8 mouse cellular contexts compared by ENCODE assay signal in the genomic region with DNA sequence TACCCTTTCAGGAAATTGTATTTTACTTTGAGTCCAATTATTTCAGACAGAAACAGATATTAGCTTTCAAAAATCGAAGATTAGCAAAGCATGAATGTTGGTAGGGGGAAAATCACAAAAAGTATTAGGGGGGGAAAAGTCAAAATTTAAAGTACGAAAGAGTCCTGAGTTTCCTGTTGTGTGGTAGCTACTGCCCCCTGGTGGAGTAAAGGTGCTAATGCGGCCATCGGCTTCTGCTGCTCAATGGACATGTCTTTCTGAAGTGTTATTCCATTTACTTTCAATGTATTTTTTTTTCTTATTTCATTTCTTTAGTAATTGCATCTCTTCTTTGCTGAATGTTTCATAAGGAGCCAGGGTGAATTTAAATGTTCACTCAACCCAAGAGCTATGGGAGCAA.
A peak's percentile ranks its signal among the peaks of the same experiment; 100 is the strongest.
DNase-seq lines count a peak whose midpoint lies in the region; ATAC-seq and TF ChIP-seq lines count a peak whose summit lies in the region.

No protein-coding gene starts in this region.

- no peaks in the 10 kb centered on the region for H3K4me1 ChIP-seq in intestine, postnatal 0 days (replicated peaks; ENCODE audit: control insufficient read depth, insufficient read depth, low read length)
- no peaks in the 10 kb centered on the region for H3K4me1 ChIP-seq in intestine, embryonic 15.5 days (replicated peaks)
- no peaks in the 10 kb centered on the region for H3K4me1 ChIP-seq in testis, adult 2 months (ENCODE audit: control insufficient read depth, insufficient read depth, low read length)

- no peak overlapping the region for H3K4me2 ChIP-seq in intestine, postnatal 0 days (replicated peaks; ENCODE audit: low read depth)
- H3K4me2 ChIP-seq in intestine, embryonic 15.5 days (replicated peaks): no peak overlapping the region

- TF ChIP-seq POLR2A in testis, adult 2 months (IDR thresholded peaks at IDR 0.05; ENCODE audit: control insufficient read depth, low read depth, low read length): no peak

- H3K9ac ChIP-seq in intestine, postnatal 0 days (ENCODE audit: low read depth, low read length): no peak overlapping the region
- H3K9ac ChIP-seq in intestine, embryonic 15.5 days: no peak overlapping the region

- H3K4me3 ChIP-seq in intestine, postnatal 0 days (ENCODE audit: low read depth, low read length): no peak overlapping the region
- no peak overlapping the region for H3K4me3 ChIP-seq in intestine, embryonic 15.5 days (replicated peaks)
- H3K4me3 ChIP-seq in testis, adult 2 months (ENCODE audit: control insufficient read depth, low read depth, low read length): no peak overlapping the region

- WGBS in intestine, postnatal 0 days: 22% methylated on average over 4 of the region's 4 CpGs
- 30% methylated on average over 4 of the region's 4 CpGs for WGBS in intestine, embryonic 15.5 days

- peak; percentile 34 for DNase-seq in MN1 (ENCODE audit: low spot score)
- peak; percentile 52 to 70 for DNase-seq in cerebellum, postnatal 25 days
- DNase-seq in layer of hippocampus, adult 9-10 months (ENCODE audit: low spot score): peak; percentile 58

- peak; percentile 85 for TF ChIP-seq CTCF in intestine, postnatal 0 days (IDR thresholded peaks at IDR 0.05; ENCODE audit: low read depth)
- peak; percentile 76; the same call in 1 of the 2 replicates for TF ChIP-seq CTCF in testis, adult 2 months (IDR thresholded peaks at IDR 0.05; ENCODE audit: control insufficient read depth, insufficient read depth, insufficient replicate concordance, low read depth, low read length)

- no peaks in the 10 kb centered on the region for H3K36me3 ChIP-seq in intestine, postnatal 0 days (ENCODE audit: control insufficient read depth, insufficient read depth)
- H3K36me3 ChIP-seq in intestine, embryonic 15.5 days: no peaks in the 10 kb centered on the region
- H3K36me3 ChIP-seq in testis, adult 2 months (ENCODE audit: control insufficient read depth, insufficient read depth, low read length): no peaks in the 10 kb centered on the region

- no peaks in the 10 kb centered on the region for H3K9me3 ChIP-seq in intestine, postnatal 0 days (ENCODE audit: control insufficient read depth)
- H3K9me3 ChIP-seq in intestine, embryonic 15.5 days: no peaks in the 10 kb centered on the region

- no peaks in the 10 kb centered on the region for H3K27me3 ChIP-seq in intestine, postnatal 0 days (replicated peaks; ENCODE audit: control insufficient read depth, insufficient read depth, low read length)
- H3K27me3 ChIP-seq in intestine, embryonic 15.5 days (replicated peaks): no peaks in the 10 kb centered on the region
- H3K27me3 ChIP-seq in testis, adult 2 months (ENCODE audit: control insufficient read depth, insufficient read depth, low read length): no peaks in the 10 kb centered on the region

- no peak for ATAC-seq in intestine, postnatal 0 days
- no peak for ATAC-seq in intestine, embryonic 15.5 days
- peak; percentile 74 for ATAC-seq in granulocyte monocyte progenitor cell, adult 5-6 weeks (replicated peaks; ENCODE audit: poor library complexity, severe bottlenecking)
- peak; percentile 71 for ATAC-seq in megakaryocyte, adult 5-6 weeks (ENCODE audit: poor library complexity, severe bottlenecking)

- H3K27ac ChIP-seq in intestine, postnatal 0 days (ENCODE audit: low read depth, low read length): no peak overlapping the region
- H3K27ac ChIP-seq in intestine, embryonic 15.5 days: no peak overlapping the region
- no peak overlapping the region for H3K27ac ChIP-seq in testis, adult 2 months (ENCODE audit: control insufficient read depth, insufficient read depth, low read depth, low read length)

Comparison
In these comparisons a context has a peak if more than half of its experiments do, and no peak if none do; other contexts are left out.
1. ATAC-seq: peak in granulocyte monocyte progenitor cell, adult 5-6 weeks (single experiment) and megakaryocyte, adult 5-6 weeks (single experiment); none in intestine, postnatal 0 days (single experiment) and intestine, embryonic 15.5 days (single experiment).
2. Peak in every context shown above with its lines, with median percentiles within 50 percentile points of each other: DNase-seq.